Mouse (Mus musculus) MEL (cell line): Measurements from ENCODE around the gene Cspg4. TPM values are rescaled to one million over a fixed set of nuclear protein-coding genes. Genes with fewer than 3 reads are reported as not detected.

ENCODE experiments used
- DNase-seq: peaks from one replicate; pipeline ENCODE4 v3.0.0; 2011; ENCODE audit warnings: low read depth, low spot score
- H3K27ac ChIP-seq: 2 replicates; pipeline ENCODE4 v1.5.1; 2012; ENCODE audit warnings: low read depth, mild to moderate bottlenecking, control low read depth, low read length, moderate library complexity; ENCODE audit not compliant: control insufficient read depth
- H3K27me3 ChIP-seq, 2 experiments: fragments of 150-350 bp in 1 of 2; sonication (generic) in 1 of 2; 2 replicates each; pipeline ENCODE4 v1.6.1; 2012; ENCODE audit warnings: low read length in 2 of 2, mild to moderate bottlenecking in 2 of 2, improper control_type of control experiment in 1 of 2, moderate library complexity in 1 of 2; ENCODE audit not compliant: insufficient read depth in 2 of 2, control insufficient read depth in 1 of 2
- H3K36me3 ChIP-seq, 2 experiments: 2 replicates each; pipeline ENCODE4 v1.6.1; 2012 to 2014; ENCODE audit warnings: low read length in 2 of 2, improper control_type of control experiment in 1 of 2, inconsistent platforms in 1 of 2, mild to moderate bottlenecking in 1 of 2; ENCODE audit not compliant: insufficient read depth in 2 of 2, control insufficient read depth in 1 of 2
- H3K4me1 ChIP-seq, 2 experiments: fragments of 150-350 bp in 1 of 2; sonication (generic) in 1 of 2; 2 replicates each; pipeline ENCODE4 v1.6.1; 2012; ENCODE audit warnings: low read length in 2 of 2, improper control_type of control experiment in 1 of 2, mild to moderate bottlenecking in 1 of 2; ENCODE audit not compliant: insufficient read depth in 2 of 2, control insufficient read depth in 1 of 2
- H3K4me3 ChIP-seq, 2 experiments: fragments of 150-350 bp in 1 of 2; sonication (generic) in 1 of 2; 2 replicates each; pipeline ENCODE4 v1.5.1; 2012; ENCODE audit warnings: low read depth in 2 of 2, low read length in 2 of 2, mild to moderate bottlenecking in 2 of 2, moderate library complexity in 2 of 2, control low read depth in 1 of 2, improper control_type of control experiment in 1 of 2; ENCODE audit not compliant: control insufficient read depth in 1 of 2, insufficient read depth in 1 of 2
- H3K79me2 ChIP-seq: 2 replicates; pipeline ENCODE4 v1.6.1; 2012; ENCODE audit warnings: mild to moderate bottlenecking, low read length, moderate library complexity; ENCODE audit not compliant: control insufficient read depth, poor library complexity, insufficient read depth
- H3K9ac ChIP-seq: 2 replicates; pipeline ENCODE4 v1.6.1; 2012; ENCODE audit warnings: low read depth, mild to moderate bottlenecking, control low read depth, low read length, moderate library complexity; ENCODE audit not compliant: control insufficient read depth, poor library complexity, severe bottlenecking
- H3K9me3 ChIP-seq: fragments of 150-350 bp; sonication (generic); replicated peaks from 2 replicates; pipeline ENCODE4 v1.6.1; 2012; ENCODE audit warnings: mild to moderate bottlenecking, low read length, improper control_type of control experiment, moderate library complexity; ENCODE audit not compliant: insufficient read depth
- BHLHE40 ChIP-seq: IDR thresholded peaks from 2 replicates; pipeline ENCODE4 v1.6.1; 2012; ENCODE audit warnings: low read depth, mild to moderate bottlenecking, inconsistent platforms, low read length, improper control_type of control experiment, borderline replicate concordance
- CHD1 ChIP-seq: IDR thresholded peaks from 2 replicates; pipeline ENCODE4 v1.6.1; 2012; ENCODE audit warnings: low read depth, mild to moderate bottlenecking, inconsistent platforms, low read length, improper control_type of control experiment
- CHD2 ChIP-seq: IDR thresholded peaks from 2 replicates; pipeline ENCODE4 v1.6.1; 2011; ENCODE audit warnings: low read length, improper control_type of control experiment
- EP300 ChIP-seq, 2 experiments: IDR thresholded peaks; 2 replicates each; pipeline ENCODE4 v1.6.1; 2011; ENCODE audit warnings: improper control_type of control experiment in 2 of 2, low read length in 2 of 2, low read depth in 1 of 2, mild to moderate bottlenecking in 1 of 2
- MEF2A ChIP-seq: IDR thresholded peaks from 2 replicates; pipeline ENCODE4 v1.6.1; 2014; ENCODE audit warnings: low read depth, mild to moderate bottlenecking, inconsistent platforms, low read length, improper control_type of control experiment; ENCODE audit not compliant: poor library complexity, insufficient replicate concordance, severe bottlenecking; ENCODE audit errors: extremely low read depth
- MYB ChIP-seq: IDR thresholded peaks from 2 replicates; pipeline ENCODE4 v1.6.1; 2011; ENCODE audit warnings: mild to moderate bottlenecking, low read depth, low read length, improper control_type of control experiment
- MYC ChIP-seq: IDR thresholded peaks from 2 replicates; pipeline ENCODE4 v1.6.1; 2011; ENCODE audit warnings: low read depth, mild to moderate bottlenecking, low read length, improper control_type of control experiment, moderate library complexity
- NELFE ChIP-seq: IDR thresholded peaks from 2 replicates; pipeline ENCODE4 v1.6.1; 2011; ENCODE audit warnings: low read depth, low read length, improper control_type of control experiment
- NRF1 ChIP-seq: IDR thresholded peaks from 2 replicates; pipeline ENCODE4 v1.6.1; 2014; ENCODE audit warnings: low read depth, mild to moderate bottlenecking, inconsistent platforms, low read length, improper control_type of control experiment, moderate library complexity; ENCODE audit not compliant: poor library complexity, insufficient read depth, severe bottlenecking
- POLR2AphosphoS2 ChIP-seq: IDR thresholded peaks from 2 replicates; pipeline ENCODE4 v1.6.1; 2011; ENCODE audit warnings: low read length, improper control_type of control experiment
- POLR2AphosphoS5 ChIP-seq: IDR thresholded peaks from 2 replicates; pipeline ENCODE4 v1.6.1; 2012; ENCODE audit warnings: low read depth, borderline replicate concordance, mild to moderate bottlenecking, inconsistent platforms, low read length, moderate library complexity, mixed read lengths
- SIN3A ChIP-seq: IDR thresholded peaks from 2 replicates; pipeline ENCODE4 v1.6.1; 2012; ENCODE audit warnings: low read length, improper control_type of control experiment, inconsistent platforms
- TBP ChIP-seq: IDR thresholded peaks from 2 replicates; pipeline ENCODE4 v1.8.0; 2011; ENCODE audit warnings: low read depth, low read length, improper control_type of control experiment
- USF2 ChIP-seq, 2 experiments: IDR thresholded peaks; 2 replicates each; pipeline ENCODE4 v1.6.1; 2011 to 2012; ENCODE audit warnings: improper control_type of control experiment in 2 of 2, low read length in 2 of 2, borderline replicate concordance in 1 of 2, inconsistent platforms in 1 of 2, low read depth in 1 of 2, mild to moderate bottlenecking in 1 of 2; ENCODE audit not compliant: insufficient read depth in 1 of 2
- ZKSCAN1 ChIP-seq: IDR thresholded peaks from 2 replicates; pipeline ENCODE4 v1.6.1; 2012; ENCODE audit warnings: low read depth, mild to moderate bottlenecking, inconsistent platforms, low read length, improper control_type of control experiment, moderate library complexity
- ZMIZ1 ChIP-seq: IDR thresholded peaks from 2 replicates; pipeline ENCODE4 v1.6.1; 2012; ENCODE audit warnings: low read depth, mild to moderate bottlenecking, inconsistent platforms, low read length, improper control_type of control experiment, moderate library complexity
- ZNF384 ChIP-seq: IDR thresholded peaks from 2 replicates; pipeline ENCODE4 v1.6.1; 2012; ENCODE audit warnings: low read depth, mild to moderate bottlenecking, inconsistent platforms, low read length, improper control_type of control experiment
- polyA plus RNA-seq, 2 experiments: library from polyadenylated mRNA; stranded (reverse) in 1 of 2; unstranded in 1 of 2; fragments of >175 nt in 1 of 2; fragments of >200 nt in 1 of 2; gene quantifications; 2 replicates each; pipeline versions ENCODE4 v1.2.1 to v1.2.4; 2012; ENCODE audit warnings: low replicate concordance in 2 of 2, low read depth in 1 of 2; ENCODE audit not compliant: insufficient read length in 2 of 2, insufficient read depth in 1 of 2, missing spikeins in 1 of 2
- total RNA-seq: library from RNA; depleted of rRNA; stranded (reverse); fragments of 300-350 nt; gene quantifications from 2 replicates; pipeline ENCODE4 v1.2.3, GENCODE M21; 2012

Cspg4 gene
- total and polyA plus RNA-seq, 3 experiments: 0.15 to 0.23 TPM; not detected in 1

DNA sequence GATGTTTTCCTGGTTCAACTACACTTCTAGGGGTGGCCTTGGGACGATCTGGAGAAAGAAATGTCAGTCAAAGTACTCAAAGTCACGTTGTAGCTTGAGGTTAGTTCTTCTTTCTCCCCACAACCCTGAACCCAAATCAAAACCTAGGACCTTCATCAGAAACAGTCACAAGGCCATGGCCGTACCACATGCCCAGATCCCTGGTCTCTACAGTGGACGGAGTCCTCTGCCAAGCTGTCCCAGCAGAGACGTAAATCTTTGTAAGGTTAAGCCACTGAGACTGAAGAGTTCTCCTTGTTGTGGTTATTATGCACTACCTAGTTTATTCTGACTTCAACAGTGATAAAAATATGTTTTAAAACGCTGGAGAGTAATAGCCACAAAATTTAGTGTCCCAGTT is 36.0 kb upstream of the Cspg4 start:
- Histone ChIP-seq H3K79me2 (no peaks in the 10 kb centered on the region), H3K9me3 (no peaks in the 10 kb centered on the region)
- no peak for TF ChIP-seq MYB
- TF ChIP-seq ZMIZ1: no peak
- no peak for TF ChIP-seq MYC
- no peak for TF ChIP-seq POLR2AphosphoS2
- TF ChIP-seq, all 39 proteins: peak for 0
- no peak for DNase-seq
- Histone ChIP-seq H3K27me3 (peaks cover 0 to 11% of the 10 kb centered on the region in 2 experiments; a peak in 3 of 4 replicates), H3K36me3 (no peaks in the 10 kb centered on the region), H3K4me3 (no peak overlapping the region), H3K4me1 (no peaks in the 10 kb centered on the region), H3K9ac (no peak overlapping the region), H3K27ac (no peak overlapping the region)

DNA sequence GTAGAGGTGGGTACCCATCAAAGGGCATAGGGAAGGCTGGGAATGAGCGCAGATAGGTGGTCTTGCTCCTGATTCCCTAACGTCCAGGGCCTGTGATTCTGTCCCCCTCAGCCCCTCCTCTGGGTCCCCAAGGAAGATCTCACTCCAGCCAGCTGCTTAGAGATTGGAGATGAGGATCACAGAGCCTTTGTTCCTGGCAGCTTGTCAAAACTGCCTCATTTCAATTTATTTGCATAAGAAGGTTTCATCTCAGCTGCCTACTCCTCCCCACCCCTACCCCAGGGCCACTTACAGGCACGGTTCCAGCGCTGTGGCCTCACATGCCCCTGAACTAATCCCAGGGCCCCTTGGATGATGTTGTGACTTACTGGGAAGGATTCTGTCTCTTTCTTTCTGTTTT is 34.7 kb upstream of the Cspg4 start:
- 0 out of 4 replicates have a peak, but pooled peaks cover 0 to 1% of the 10 kb centered on the region in 2 experiments for H3K4me1 ChIP-seq
- no peak overlapping the region for H3K27ac ChIP-seq
- DNase-seq: no peak
- H3K79me2 ChIP-seq: no peaks in the 10 kb centered on the region
- H3K4me3 ChIP-seq: no peak overlapping the region
- H3K9ac ChIP-seq: no peak overlapping the region
- H3K27me3 ChIP-seq: peaks cover 0 to 11% of the 10 kb centered on the region in 2 experiments; a peak in 3 of 4 replicates
- TF ChIP-seq CHD2 (no peak), ZKSCAN1 (no peak), POLR2AphosphoS2 (no peak), CHD1 (no peak), MEF2A (no peak), MYB (no peak), TBP (no peak), SIN3A (no peak), NRF1 (no peak), NELFE (no peak), ZNF384 (no peak), EP300 (IDR thresholded peaks at IDR 0.05; ENCODE audit: low read depth in 1 of 2, low read length in 2 of 2) (no peak), USF2 (IDR thresholded peaks at IDR 0.05; ENCODE audit: borderline replicate concordance in 1 of 2, insufficient read depth in 1 of 2, low read depth in 1 of 2, low read length in 2 of 2) (no peak), ZMIZ1 (no peak), MYC (no peak), BHLHE40 (no peak), POLR2AphosphoS5 (no peak)
- no peaks in the 10 kb centered on the region for H3K9me3 ChIP-seq
- no peaks in the 10 kb centered on the region for H3K36me3 ChIP-seq
